Mouse (Mus musculus): ENCODE measurements around the gene Grin1. TPM values are rescaled to one million over a fixed set of nuclear protein-coding genes. Genes with fewer than 3 reads are reported as not detected.

Grin1 gene
- 1.3 TPM in 2 replicates for polyA plus RNA-seq (2015; fragmentation: Nextera tagmentation; extraction: Ambion mirVana)

DNA sequence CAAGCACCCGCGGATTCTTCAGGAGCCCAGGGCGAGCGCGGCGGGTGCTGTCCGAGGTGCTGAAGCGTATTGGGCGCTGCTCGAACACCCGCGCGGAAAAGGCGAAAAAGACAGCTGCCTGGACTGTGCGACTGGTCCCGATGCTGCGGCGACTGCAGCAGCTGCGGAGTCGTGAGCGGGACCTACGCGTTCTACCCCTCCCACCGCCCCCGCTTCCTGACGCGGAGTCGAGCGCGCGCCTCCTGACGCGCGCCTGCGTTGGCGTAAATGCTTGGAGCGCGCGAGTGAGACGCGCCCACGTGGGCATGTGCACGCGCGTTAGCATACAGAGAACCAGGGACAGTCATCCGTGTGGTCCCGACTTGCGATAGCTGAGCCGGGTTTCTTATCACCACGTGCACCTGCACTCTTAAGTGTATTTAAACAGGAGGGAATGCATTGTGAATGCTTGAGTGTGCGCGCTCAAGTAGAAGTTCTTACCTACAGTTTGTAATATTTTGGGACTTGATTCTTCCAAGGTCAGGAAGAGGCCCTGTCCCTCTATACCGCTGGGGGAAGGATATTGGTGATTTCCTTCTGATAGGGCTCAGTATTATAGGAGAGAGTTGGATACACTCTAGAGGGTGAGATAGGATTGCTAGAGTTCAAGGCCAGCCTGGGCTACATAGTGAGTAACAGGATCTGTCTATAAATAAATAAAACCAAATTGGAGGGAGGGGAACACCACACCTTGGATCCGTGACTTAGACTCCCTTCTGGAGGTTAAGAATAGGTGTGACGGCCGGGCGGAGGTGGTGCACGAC is at the start of gene Grin1:
Grin1 (minus strand) TSS at position 217 of the 803 bp plus-strand sequence.
- peak within 1 kb of the TSS; percentile 48 for H3K4me2 ChIP-seq (replicated peaks; ENCODE audit: low read depth)
- no peaks in the 10 kb centered on the region for H3K27me3 ChIP-seq (ENCODE audit: control insufficient read depth, insufficient read depth, low read length)
- H3K9me3 ChIP-seq (ENCODE audit: control insufficient read depth, low read length): no peaks in the 10 kb centered on the region
- ATAC-seq (ENCODE audit: low FRiP score, low TSS enrichment): peak; percentile 60; the same call in 1 of the 2 replicates
- H3K9ac ChIP-seq (ENCODE audit: low read length): no peak within 1 kb of the TSS
- H3K4me1 ChIP-seq (replicated peaks; ENCODE audit: control insufficient read depth, insufficient read depth): no peaks in the 10 kb centered on the region
- DNase-seq (ENCODE audit: low spot score): peak; percentile 75
- TF ChIP-seq EP300 (optimal IDR thresholded peaks at IDR 0.05) (no peak), CTCF (IDR thresholded peaks at IDR 0.05; ENCODE audit: low read depth) (no peak)
- H3K4me3 ChIP-seq (ENCODE audit: low read depth, low read length): peak within 1 kb of the TSS; percentile 24
- no peaks in the 10 kb centered on the region for H3K36me3 ChIP-seq (ENCODE audit: control insufficient read depth, insufficient read depth, low read length)
- WGBS: 10% methylated on average over 57 of the region's 58 CpGs
- H3K27ac ChIP-seq (replicated peaks): no peak within 1 kb of the TSS

DNA sequence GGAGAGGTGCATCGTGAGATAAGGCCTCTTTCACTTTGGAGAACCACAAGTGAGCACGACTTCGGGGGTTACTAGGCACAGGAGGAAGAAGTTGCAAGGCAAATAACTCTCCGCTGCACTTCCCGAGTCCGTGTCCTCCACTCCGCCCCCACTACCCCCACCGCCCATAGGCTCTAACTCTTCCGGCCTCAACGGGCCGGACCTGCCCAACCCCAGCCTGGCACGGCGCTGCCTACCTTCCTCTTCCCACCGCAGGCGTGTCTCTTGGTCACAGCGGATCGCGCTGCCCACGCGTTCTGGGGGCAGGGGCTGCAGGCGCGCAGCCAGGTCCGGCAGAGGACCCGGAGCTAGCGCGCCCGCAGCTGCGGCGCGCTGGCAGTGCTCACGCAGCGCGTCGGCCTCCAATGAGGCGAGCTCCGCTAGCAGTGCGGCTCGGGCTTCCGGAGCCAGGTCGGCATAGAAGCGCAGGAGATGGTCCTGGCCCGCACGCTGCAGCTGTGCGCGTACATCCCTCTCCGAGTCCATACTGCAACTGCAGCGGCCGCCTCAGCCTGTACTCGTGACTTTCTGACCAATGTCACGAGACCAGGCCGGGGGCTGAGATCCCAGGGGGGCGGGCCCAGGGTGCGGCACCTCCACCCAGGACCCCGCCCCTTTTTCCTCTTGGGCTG is 46.2 kb upstream of the Grin1 start, which contains the start of gene Uap1l1:
Uap1l1 (minus strand) TSS at position 592 of the 671 bp plus-strand sequence.
- under 1% methylated on average over 54 of the region's 54 CpGs for whole genome bisulfite sequencing
- Histone ChIP-seq H3K9ac (ENCODE audit: low read length) (peak within 1 kb of the TSS; percentile 73), H3K9me3 (ENCODE audit: control insufficient read depth, low read length) (no peaks in the 10 kb centered on the region), H3K4me1 (replicated peaks; ENCODE audit: control insufficient read depth, insufficient read depth) (peaks cover 3% of the 10 kb centered on the region; the same call in 1 of the 2 replicates), H3K36me3 (ENCODE audit: control insufficient read depth, insufficient read depth, low read length) (peaks cover 3% of the 10 kb centered on the region; the same call in 1 of the 2 replicates), H3K4me3 (ENCODE audit: low read depth, low read length) (peak within 1 kb of the TSS; percentile 68), H3K4me2 (replicated peaks; ENCODE audit: low read depth) (peak within 1 kb of the TSS; percentile 95), H3K27me3 (ENCODE audit: control insufficient read depth, insufficient read depth, low read length) (no peaks in the 10 kb centered on the region), H3K27ac (replicated peaks) (peak within 1 kb of the TSS; percentile 78)
- TF ChIP-seq CTCF (IDR thresholded peaks at IDR 0.05; ENCODE audit: low read depth) (no peak), EP300 (optimal IDR thresholded peaks at IDR 0.05) (no peak)
- DNase-seq (ENCODE audit: low spot score): peak; percentile 89
- ATAC-seq (ENCODE audit: low FRiP score, low TSS enrichment): peak; percentile 75

DNA sequence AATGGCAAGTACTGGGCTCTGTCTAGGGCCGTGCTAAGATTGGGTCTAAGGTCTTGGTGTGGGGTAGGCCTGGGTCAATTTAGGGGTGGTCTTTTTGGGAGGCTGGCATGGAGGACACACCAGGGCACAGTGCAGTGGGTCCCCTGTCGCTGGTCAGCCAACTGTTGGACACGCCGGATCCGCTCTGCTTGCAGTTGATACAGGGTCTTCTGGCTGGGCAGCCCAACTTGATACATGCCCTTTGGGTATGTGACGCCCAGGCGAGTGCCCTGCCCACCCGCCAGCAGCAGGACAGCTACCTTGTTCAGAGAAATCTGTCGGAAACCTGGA is 45.7 kb upstream of the Grin1 start:
- DNase-seq (ENCODE audit: low spot score) (no peak), ATAC-seq (ENCODE audit: low FRiP score, low TSS enrichment) (peak; percentile 1; the same call in 1 of the 2 replicates)
- no peak for TF ChIP-seq EP300 (optimal IDR thresholded peaks at IDR 0.05)
- WGBS: 48% methylated on average over 9 of the region's 9 CpGs
- Histone ChIP-seq H3K4me1 (replicated peaks; ENCODE audit: control insufficient read depth, insufficient read depth) (peaks cover 3% of the 10 kb centered on the region; the same call in 1 of the 2 replicates), H3K9me3 (ENCODE audit: control insufficient read depth, low read length) (no peaks in the 10 kb centered on the region), H3K36me3 (ENCODE audit: control insufficient read depth, insufficient read depth, low read length) (peaks cover 3% of the 10 kb centered on the region; the same call in 1 of the 2 replicates), H3K4me2 (replicated peaks; ENCODE audit: low read depth) (peak overlapping the region; percentile 95), H3K27ac (replicated peaks) (peak overlapping the region; percentile 78; the same call in 1 of the 2 replicates), H3K4me3 (ENCODE audit: low read depth, low read length) (peak overlapping the region; percentile 68), H3K27me3 (ENCODE audit: control insufficient read depth, insufficient read depth, low read length) (no peaks in the 10 kb centered on the region), H3K9ac (ENCODE audit: low read length) (peak overlapping the region; percentile 73; the same call in 1 of the 2 replicates)

DNA sequence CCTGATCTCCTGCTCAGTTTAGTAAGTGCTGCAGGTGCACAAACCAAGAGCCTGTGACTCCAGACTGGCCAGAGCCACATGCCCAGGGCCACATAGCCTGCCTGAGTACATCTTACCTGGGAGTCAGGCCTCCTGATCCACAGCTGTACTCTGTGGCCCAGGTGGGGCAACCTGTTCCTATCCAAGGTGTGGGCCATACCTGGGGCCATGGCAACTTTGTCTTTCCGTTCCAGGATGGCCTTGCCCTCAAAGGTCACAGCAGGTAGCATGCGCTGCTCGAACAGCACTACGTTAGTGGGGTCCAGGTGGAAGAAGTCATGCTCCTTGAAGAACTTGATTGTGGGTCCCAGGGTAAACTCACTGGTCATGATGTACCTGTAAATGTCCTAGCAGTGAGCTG is 45.3 kb upstream of the Grin1 start:
- 81% methylated on average over 4 of the region's 4 CpGs for WGBS
- DNase-seq (ENCODE audit: low spot score): peak; percentile 30
- no peak for TF ChIP-seq CTCF (IDR thresholded peaks at IDR 0.05; ENCODE audit: low read depth)
- TF ChIP-seq EP300 (optimal IDR thresholded peaks at IDR 0.05): no peak
- Histone ChIP-seq H3K9ac (ENCODE audit: low read length) (peak overlapping the region; percentile 73; the same call in 1 of the 2 replicates), H3K27me3 (ENCODE audit: control insufficient read depth, insufficient read depth, low read length) (no peaks in the 10 kb centered on the region), H3K9me3 (ENCODE audit: control insufficient read depth, low read length) (no peaks in the 10 kb centered on the region), H3K4me2 (replicated peaks; ENCODE audit: low read depth) (peak overlapping the region; percentile 95), H3K4me1 (replicated peaks; ENCODE audit: control insufficient read depth, insufficient read depth) (peaks cover 3% of the 10 kb centered on the region; the same call in 1 of the 2 replicates), H3K4me3 (ENCODE audit: low read depth, low read length) (peak overlapping the region; percentile 68), H3K27ac (replicated peaks) (peak overlapping the region; percentile 78), H3K36me3 (ENCODE audit: control insufficient read depth, insufficient read depth, low read length) (peaks cover 3% of the 10 kb centered on the region; the same call in 1 of the 2 replicates)
- ATAC-seq (ENCODE audit: low FRiP score, low TSS enrichment): peak; percentile 11; the same call in 1 of the 2 replicates

DNA sequence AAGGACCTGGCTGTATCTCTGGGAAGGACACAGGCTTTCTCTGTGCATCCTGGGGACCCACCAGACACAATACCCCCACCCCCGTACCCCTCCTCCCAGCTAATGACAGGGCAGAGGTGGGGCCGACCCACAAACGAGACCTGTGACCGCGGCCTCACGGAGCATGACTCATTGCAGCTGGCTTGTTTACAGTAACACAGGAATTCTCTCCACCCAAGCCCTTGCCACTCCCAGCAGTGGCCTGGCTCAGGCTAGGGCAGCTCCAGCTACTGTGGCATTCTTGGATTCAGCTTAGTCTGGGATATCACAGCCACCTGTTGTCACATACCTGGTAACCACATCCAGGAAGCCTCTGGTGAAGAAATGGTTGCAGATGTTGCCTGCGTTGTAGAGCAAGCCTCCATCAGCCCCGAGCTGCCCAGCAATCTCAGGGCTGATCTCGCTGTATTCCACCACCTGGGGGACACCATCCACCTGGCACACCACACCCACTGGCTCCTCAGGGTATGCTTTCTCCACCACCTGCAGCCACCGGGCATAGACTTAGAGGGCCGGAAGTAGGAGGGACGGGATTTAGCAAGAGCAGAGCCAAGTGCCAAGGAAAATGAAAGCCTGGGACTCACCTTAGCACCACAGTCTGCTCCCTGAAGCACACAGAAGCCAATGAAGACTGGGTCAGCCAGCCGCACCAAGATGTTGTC is 44.6 kb upstream of the Grin1 start:
- Histone ChIP-seq H3K27ac (replicated peaks) (peak overlapping the region; percentile 78), H3K4me3 (ENCODE audit: low read depth, low read length) (no peak overlapping the region), H3K4me1 (replicated peaks; ENCODE audit: control insufficient read depth, insufficient read depth) (peaks cover 3% of the 10 kb centered on the region; the same call in 1 of the 2 replicates), H3K4me2 (replicated peaks; ENCODE audit: low read depth) (0 out of 2 replicates have a peak overlapping the region, but pooled peaks have one; percentile 14), H3K9ac (ENCODE audit: low read length) (0 out of 2 replicates have a peak overlapping the region, but pooled peaks have one; percentile 0), H3K27me3 (ENCODE audit: control insufficient read depth, insufficient read depth, low read length) (no peaks in the 10 kb centered on the region), H3K36me3 (ENCODE audit: control insufficient read depth, insufficient read depth, low read length) (peaks cover 3% of the 10 kb centered on the region; the same call in 1 of the 2 replicates), H3K9me3 (ENCODE audit: control insufficient read depth, low read length) (no peaks in the 10 kb centered on the region)
- ATAC-seq (ENCODE audit: low FRiP score, low TSS enrichment) (peak; percentile 90), DNase-seq (ENCODE audit: low spot score) (peak; percentile 86)
- TF ChIP-seq CTCF (IDR thresholded peaks at IDR 0.05; ENCODE audit: low read depth): no peak
- no peak for TF ChIP-seq EP300 (optimal IDR thresholded peaks at IDR 0.05)
- WGBS: 36% methylated on average over 13 of the region's 13 CpGs

Measured in stomach, postnatal 0 days (tissue).